In genomic region chr13:49546517-49546916, GRCm38 (mm10) we compare ENCODE assay signal across 13 mouse cellular contexts. TPM values are rescaled to one million over a fixed set of nuclear protein-coding genes. Genes with fewer than 3 reads are reported as not detected.
DNase-seq lines count a peak whose midpoint lies in the region; ATAC-seq and TF ChIP-seq lines count a peak whose summit lies in the region.
"Had no signal": no experiment of that assay in that cellular context is flagged by ENCODE, and none has a peak within 500 bp of the region (broad histone marks: within the 10 kb centered on the region; RNA-seq: fewer than 3 reads in every experiment).

No protein-coding gene starts in this region.

- 47% methylated on average over 1 of the region's 1 CpGs for WGBS in embryonic facial prominence, embryonic 14.5 days
- 49% methylated on average over 1 of the region's 1 CpGs for WGBS in intestine, embryonic 14.5 days
- whole genome bisulfite sequencing in limb, embryonic 15.5 days: 48% methylated on average over 1 of the region's 1 CpGs

- H3K36me3 ChIP-seq in embryonic facial prominence, embryonic 14.5 days (ENCODE audit: control insufficient read depth, insufficient read depth, low read length): no peaks in the 10 kb centered on the region
- no peaks in the 10 kb centered on the region for H3K36me3 ChIP-seq in intestine, embryonic 14.5 days (ENCODE audit: control insufficient read depth, insufficient read depth, low read length)
- no peaks in the 10 kb centered on the region for H3K36me3 ChIP-seq in limb, embryonic 15.5 days

- intact Hi-C loops in left cerebral cortex, adult 2 months (cut with DNase I): no loop called here
- intact Hi-C loops in left cerebral cortex, postnatal 25 days (cut with DNase I): no loop called here

- H3K4me1 ChIP-seq in embryonic facial prominence, embryonic 14.5 days (ENCODE audit: control insufficient read depth, insufficient read depth, low read length): peaks cover 14% of the 10 kb centered on the region
- peaks cover 5% of the 10 kb centered on the region; the same call in 1 of the 2 replicates for H3K4me1 ChIP-seq in intestine, embryonic 14.5 days (replicated peaks; ENCODE audit: control insufficient read depth, insufficient read depth, low read length)
- peaks cover 6% of the 10 kb centered on the region; the same call in 1 of the 2 replicates for H3K4me1 ChIP-seq in limb, embryonic 15.5 days
- H3K4me1 ChIP-seq: liver, embryonic 15.5 days had no signal

- peak overlapping the region; percentile 23 for H3K4me3 ChIP-seq in embryonic facial prominence, embryonic 14.5 days (ENCODE audit: low read depth, low read length)
- H3K4me3 ChIP-seq in intestine, embryonic 14.5 days (ENCODE audit: low read depth, low read length): no peak overlapping the region
- peak overlapping the region; percentile 18 for H3K4me3 ChIP-seq in limb, embryonic 15.5 days
- H3K4me3 ChIP-seq in left cerebral cortex, adult 2 months: no peak overlapping the region
- H3K4me3 ChIP-seq: liver, embryonic 15.5 days had no signal

- peak overlapping the region; percentile 63; the same call in 1 of the 2 replicates for H3K9ac ChIP-seq in embryonic facial prominence, embryonic 14.5 days (ENCODE audit: low read depth, low read length)
- H3K9ac ChIP-seq in intestine, embryonic 14.5 days (ENCODE audit: low read length): no peak overlapping the region
- H3K9ac ChIP-seq in limb, embryonic 15.5 days: 0 out of 2 replicates have a peak overlapping the region, but pooled peaks have one; percentile 7
- H3K9ac ChIP-seq: liver, embryonic 15.5 days had no signal

- no peak for ATAC-seq in embryonic facial prominence, embryonic 14.5 days (ENCODE audit: low read depth)
- no peak for ATAC-seq in intestine, embryonic 14.5 days (replicated peaks; ENCODE audit: low FRiP score, low TSS enrichment, low read depth)
- no peak for ATAC-seq in limb, embryonic 15.5 days (ENCODE audit: insufficient number of reproducible peaks, low FRiP score, low TSS enrichment, low read depth)
- ATAC-seq in megakaryocyte-erythroid progenitor cell, adult 5-6 weeks (replicated peaks; ENCODE audit: low FRiP score, low TSS enrichment, poor library complexity, severe bottlenecking): no peak

- no peaks in the 10 kb centered on the region for H3K9me3 ChIP-seq in embryonic facial prominence, embryonic 14.5 days (ENCODE audit: control insufficient read depth, low read length)
- no peaks in the 10 kb centered on the region for H3K9me3 ChIP-seq in intestine, embryonic 14.5 days (ENCODE audit: control insufficient read depth, low read length)
- no peaks in the 10 kb centered on the region for H3K9me3 ChIP-seq in limb, embryonic 15.5 days
- H3K9me3 ChIP-seq: liver, embryonic 15.5 days had no signal

- H3K4me2 ChIP-seq in embryonic facial prominence, embryonic 14.5 days (ENCODE audit: low read depth, low read length): peak overlapping the region; percentile 43
- peak overlapping the region; percentile 21; the same call in 1 of the 2 replicates for H3K4me2 ChIP-seq in intestine, embryonic 14.5 days (ENCODE audit: low read length)
- peak overlapping the region; percentile 19 for H3K4me2 ChIP-seq in limb, embryonic 15.5 days
- H3K4me2 ChIP-seq: liver, embryonic 15.5 days had no signal

- peak overlapping the region; percentile 86 for H3K27ac ChIP-seq in embryonic facial prominence, embryonic 14.5 days (replicated peaks; ENCODE audit: low read depth, low read length)
- H3K27ac ChIP-seq in intestine, embryonic 14.5 days (ENCODE audit: low read depth): peak overlapping the region; percentile 87
- peak overlapping the region; percentile 84 for H3K27ac ChIP-seq in limb, embryonic 15.5 days
- no peak overlapping the region for H3K27ac ChIP-seq in left cerebral cortex, adult 2 months
- H3K27ac ChIP-seq: liver, embryonic 15.5 days had no signal

- TF ChIP-seq CTCF in left cerebral cortex, adult 2 months (IDR thresholded peaks at IDR 0.05): no peak

- DNase-seq in NIH3T3 (ENCODE audit: low read depth) (peak; percentile 41), MN1 (ENCODE audit: low spot score) (no peak)
- DNase-seq in embryonic facial prominence, embryonic 14.5 days (ENCODE audit: low spot score): no peak
- no peak for DNase-seq in intestine, embryonic 14.5 days (ENCODE audit: low spot score)
- DNase-seq in left cerebral cortex, adult 2 months (ENCODE audit: extremely low spot score in 1 of 2, low spot score in 2 of 2): no peak
- no peak for DNase-seq in left cerebral cortex, postnatal 25 days (ENCODE audit: low spot score in 2 of 2)
- DNase-seq: adrenal gland, adult 2 months; cerebellum, adult 2 months had no signal

- H3K27me3 ChIP-seq in embryonic facial prominence, embryonic 14.5 days (replicated peaks; ENCODE audit: control insufficient read depth, insufficient read depth, low read length): no peaks in the 10 kb centered on the region
- H3K27me3 ChIP-seq in intestine, embryonic 14.5 days (replicated peaks; ENCODE audit: control insufficient read depth, insufficient read depth, low read length): no peaks in the 10 kb centered on the region
- no peaks in the 10 kb centered on the region for H3K27me3 ChIP-seq in limb, embryonic 15.5 days
- H3K27me3 ChIP-seq: liver, embryonic 15.5 days had no signal

RNA-seq across cellular contexts. Expression of gene Aspn, which starts 2.3 kb away (rescaled TPM):
- polyA plus RNA-seq in embryonic facial prominence, embryonic 14.5 days (2014; fragmentation: Nextera tagmentation; extraction: Ambion mirVana): 200 and 243 TPM in 2 replicates
- 17.2 and 17.7 TPM in 2 replicates for polyA plus RNA-seq in intestine, embryonic 14.5 days (2014; fragmentation: Nextera tagmentation; extraction: Ambion mirVana)
- 159 and 242 TPM in 2 replicates for polyA plus RNA-seq in limb, embryonic 15.5 days (2015; fragmentation: Nextera tagmentation; extraction: Ambion mirVana)
- total RNA-seq in left cerebral cortex, adult 2 months (2021): 1 to 10 TPM in 1 of 2 experiments, under 1 TPM in 1; 0.81 to 1.3 TPM
- total RNA-seq in left cerebral cortex, postnatal 25 days (2021): 1 to 10 TPM; 1.6 to 2.0 TPM
- not detected in 2 replicates for total RNA-seq in megakaryocyte-erythroid progenitor cell, adult 5-6 weeks (2014; fragmentation: Nextera tagmentation)
- not detected in 2 replicates for total RNA-seq in megakaryocyte-erythroid progenitor cell, adult 5-6 weeks (2017)
- total RNA-seq: ES-E14; hematopoietic stem cell, adult 5-6 weeks had no signal

RNA-seq across cellular contexts. Expression of gene Omd, which starts 35.7 kb away (rescaled TPM):
- 19.2 and 31.9 TPM in 2 replicates for polyA plus RNA-seq in embryonic facial prominence, embryonic 14.5 days (2014; fragmentation: Nextera tagmentation; extraction: Ambion mirVana)
- 0.45 and 0.66 TPM in 2 replicates for polyA plus RNA-seq in intestine, embryonic 14.5 days (2014; fragmentation: Nextera tagmentation; extraction: Ambion mirVana)
- polyA plus RNA-seq in limb, embryonic 15.5 days (2015; fragmentation: Nextera tagmentation; extraction: Ambion mirVana): 16.9 and 27.1 TPM in 2 replicates
- 1 to 10 TPM; 1.6 to 2.7 TPM for total RNA-seq in left cerebral cortex, adult 2 months (2021)
- 1 to 10 TPM; 1.6 to 2.0 TPM for total RNA-seq in left cerebral cortex, postnatal 25 days (2021)
- total RNA-seq in megakaryocyte-erythroid progenitor cell, adult 5-6 weeks (2014; fragmentation: Nextera tagmentation): not detected in 2 replicates
- 0.47 TPM in 1 of 2 replicates, not detected in the other for total RNA-seq in megakaryocyte-erythroid progenitor cell, adult 5-6 weeks (2017)
- total RNA-seq: ES-E14; hematopoietic stem cell, adult 5-6 weeks had no signal

RNA-seq across cellular contexts. Expression of gene Ecm2, which starts 41.9 kb away (rescaled TPM):
- polyA plus RNA-seq in embryonic facial prominence, embryonic 14.5 days (2014; fragmentation: Nextera tagmentation; extraction: Ambion mirVana): 1.7 TPM in 2 replicates
- polyA plus RNA-seq in intestine, embryonic 14.5 days (2014; fragmentation: Nextera tagmentation; extraction: Ambion mirVana): 0.38 and 0.95 TPM in 2 replicates
- 4.0 and 7.2 TPM in 2 replicates for polyA plus RNA-seq in limb, embryonic 15.5 days (2015; fragmentation: Nextera tagmentation; extraction: Ambion mirVana)
- 1 to 10 TPM; 2.2 to 2.4 TPM for total RNA-seq in left cerebral cortex, adult 2 months (2021)
- total RNA-seq in left cerebral cortex, postnatal 25 days (2021): 1 to 10 TPM; 2.3 to 2.7 TPM
- total RNA-seq in megakaryocyte-erythroid progenitor cell, adult 5-6 weeks (2014; fragmentation: Nextera tagmentation): 0.12 TPM in 1 of 2 replicates, not detected in the other
- total RNA-seq in megakaryocyte-erythroid progenitor cell, adult 5-6 weeks (2017): 0.46 TPM in 1 of 2 replicates, not detected in the other

RNA-seq across cellular contexts. Expression of gene Tes3-ps, which starts 53.4 kb away (rescaled TPM):
- 0.81 and 0.97 TPM in 2 replicates for polyA plus RNA-seq in embryonic facial prominence, embryonic 14.5 days (2014; fragmentation: Nextera tagmentation; extraction: Ambion mirVana)
- 0.55 and 1.0 TPM in 2 replicates for polyA plus RNA-seq in intestine, embryonic 14.5 days (2014; fragmentation: Nextera tagmentation; extraction: Ambion mirVana)
- polyA plus RNA-seq in limb, embryonic 15.5 days (2015; fragmentation: Nextera tagmentation; extraction: Ambion mirVana): 0.72 and 0.88 TPM in 2 replicates
- 1 to 10 TPM; 1.5 to 2.1 TPM for total RNA-seq in left cerebral cortex, adult 2 months (2021)
- total RNA-seq in left cerebral cortex, postnatal 25 days (2021): 1 to 10 TPM; 1.6 to 1.9 TPM
- total RNA-seq in megakaryocyte-erythroid progenitor cell, adult 5-6 weeks (2014; fragmentation: Nextera tagmentation): 0.12 and 0.20 TPM in 2 replicates
- total RNA-seq in megakaryocyte-erythroid progenitor cell, adult 5-6 weeks (2017): 6.5 and 7.0 TPM in 2 replicates
- polyA plus RNA-seq: adrenal gland, adult 2 months had no signal

Comparison
In these comparisons a context has a peak if more than half of its experiments do, and no peak if none do; other contexts are left out.
1. H3K4me3 ChIP-seq: peak in embryonic facial prominence, embryonic 14.5 days (single experiment) and limb, embryonic 15.5 days (single experiment); none in intestine, embryonic 14.5 days (single experiment) and left cerebral cortex, adult 2 months (single experiment).
2. Peak in every context shown above with its lines, with median percentiles within 50 percentile points of each other: H3K4me2 ChIP-seq.